Mouse (Mus musculus): ENCODE results near the gene Hnrnpl. TPM values are rescaled to one million over a fixed set of nuclear protein-coding genes. Genes with fewer than 3 reads are reported as not detected.

The Hnrnpl gene
- total and polyA plus RNA-seq, 3 experiments, result 119 to 408 (median 382) TPM

- no peak for DNase-seq
These were observed 4.1 kb downstream of the Hnrnpl start for GRCm38 (mm10) chr7:28812436-28812835.

DNA sequence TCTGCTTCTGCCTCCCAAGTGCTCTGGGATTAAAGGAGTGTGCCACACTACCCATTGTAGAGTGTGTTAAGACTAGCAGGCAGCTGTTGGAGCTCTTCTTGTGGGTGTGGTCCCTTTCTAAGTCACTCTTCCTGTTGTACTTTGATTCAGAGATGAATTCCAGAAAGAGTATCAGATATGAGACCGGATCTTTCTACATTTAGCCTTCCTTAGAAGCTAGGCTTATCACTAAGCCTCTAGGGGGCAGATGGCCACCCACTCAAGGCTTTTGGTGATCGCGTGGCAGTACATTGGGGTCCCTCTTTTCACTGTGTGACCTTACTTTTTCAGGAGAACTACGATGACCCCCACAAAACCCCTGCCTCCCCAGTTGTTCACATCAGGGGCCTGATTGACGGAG is 4.6 kb downstream of the Hnrnpl start:
- no peak for DNase-seq

DNA sequence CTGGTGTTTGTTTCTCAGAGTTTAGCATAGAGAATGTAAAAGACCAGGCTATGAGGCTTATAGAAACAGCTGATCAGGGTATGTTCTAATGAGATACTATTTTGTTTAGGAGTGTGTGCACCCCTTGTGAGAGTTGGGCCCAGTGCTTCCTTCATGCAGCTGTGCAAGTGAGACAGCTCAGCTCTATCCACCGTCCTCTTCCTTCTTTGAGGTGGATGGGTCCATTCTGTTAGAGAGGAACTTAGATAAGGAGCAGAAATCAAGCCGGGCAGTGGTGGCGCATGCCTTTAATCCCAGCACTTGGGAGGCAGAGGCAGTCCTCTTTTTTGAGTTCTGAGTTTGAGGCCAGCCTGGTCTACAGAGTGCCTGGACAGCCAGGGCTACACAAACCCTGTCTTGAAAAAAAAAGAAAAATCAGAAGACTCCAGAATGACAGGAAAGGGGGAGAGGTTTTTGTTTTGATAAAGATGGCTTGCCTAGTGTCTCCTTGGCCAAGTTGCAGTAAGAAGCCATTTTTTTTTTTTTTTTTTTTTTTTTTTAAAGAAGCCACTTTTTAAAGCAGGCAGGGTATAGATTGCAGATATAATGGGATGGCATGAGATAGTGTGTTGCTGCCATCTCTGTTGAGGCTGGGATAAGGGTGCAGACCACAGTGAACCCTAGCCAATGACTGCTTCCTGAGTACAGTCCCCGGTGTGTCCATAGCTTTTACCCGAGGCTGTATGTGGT is 6.1 kb downstream of the Hnrnpl start:
- DNase-seq, result no peak

DNA sequence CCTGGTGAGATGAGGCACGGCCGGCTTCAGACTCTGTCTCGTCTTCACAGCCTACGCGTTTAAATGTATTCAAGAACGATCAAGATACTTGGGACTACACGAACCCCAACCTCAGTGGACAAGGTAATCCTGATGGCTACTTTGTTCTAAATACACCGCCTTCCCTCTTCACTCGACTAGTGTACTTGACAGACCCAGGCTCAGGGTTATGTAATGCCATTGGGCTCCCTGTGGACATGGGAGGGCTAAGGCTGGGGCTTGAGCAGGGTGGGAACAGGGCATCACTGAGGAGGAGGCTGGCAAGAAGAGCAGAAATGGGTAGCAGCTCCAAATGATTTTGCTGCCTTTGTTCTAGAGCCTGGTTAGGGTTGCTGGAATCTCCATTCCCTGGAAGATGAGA is 6.9 kb downstream of the Hnrnpl start:
- no peak for DNase-seq

DNA sequence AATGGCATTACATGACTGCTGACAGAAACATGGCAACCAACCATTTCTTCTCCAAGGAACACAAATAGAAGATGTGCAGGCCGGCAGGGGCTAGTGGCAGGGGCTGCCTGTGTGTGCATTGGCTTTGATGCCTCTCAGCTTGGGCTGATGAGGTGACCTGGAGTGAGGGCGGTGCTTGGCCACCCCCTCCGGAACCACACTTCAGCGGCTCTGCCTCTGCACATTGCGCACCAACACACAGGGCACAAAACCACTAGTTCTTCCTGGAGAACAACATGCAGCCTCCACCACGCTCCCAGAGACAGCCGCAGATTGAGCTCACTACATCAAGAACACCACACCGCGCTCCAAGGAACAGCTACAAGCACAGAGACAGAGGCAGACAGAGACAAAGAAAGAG is 7.9 kb downstream of the Hnrnpl start:
- no peak for DNase-seq

DNA sequence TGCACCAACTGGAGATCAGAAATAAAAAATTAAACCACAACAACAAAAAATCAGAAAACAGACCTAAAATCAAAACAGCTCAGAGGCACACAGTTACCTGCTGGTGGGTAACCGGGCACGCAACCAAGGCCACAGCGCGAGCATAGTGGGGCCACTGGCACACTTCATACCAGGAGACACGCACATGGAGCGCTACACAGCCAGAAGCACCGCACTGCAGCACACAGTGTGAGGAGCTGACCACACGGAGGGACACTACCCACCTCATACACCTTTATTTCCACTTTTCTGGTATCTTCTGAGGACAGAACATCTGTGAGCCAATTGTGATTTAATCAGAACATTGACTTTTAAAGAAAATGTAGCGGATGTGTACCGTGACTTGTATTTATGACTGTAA is 8.6 kb downstream of the Hnrnpl start:
- DNase-seq, result no peak

- DNase-seq, result no peak
These were observed 9.2 kb downstream of the Hnrnpl start for GRCm38 (mm10) chr7:28817524-28817923.

- no peak for DNase-seq
These were observed 9.6 kb downstream of the Hnrnpl start for GRCm38 (mm10) chr7:28817957-28818356.

- no peak for DNase-seq
These were observed 10.1 kb downstream of the Hnrnpl start for GRCm38 (mm10) chr7:28818436-28818835.

DNA sequence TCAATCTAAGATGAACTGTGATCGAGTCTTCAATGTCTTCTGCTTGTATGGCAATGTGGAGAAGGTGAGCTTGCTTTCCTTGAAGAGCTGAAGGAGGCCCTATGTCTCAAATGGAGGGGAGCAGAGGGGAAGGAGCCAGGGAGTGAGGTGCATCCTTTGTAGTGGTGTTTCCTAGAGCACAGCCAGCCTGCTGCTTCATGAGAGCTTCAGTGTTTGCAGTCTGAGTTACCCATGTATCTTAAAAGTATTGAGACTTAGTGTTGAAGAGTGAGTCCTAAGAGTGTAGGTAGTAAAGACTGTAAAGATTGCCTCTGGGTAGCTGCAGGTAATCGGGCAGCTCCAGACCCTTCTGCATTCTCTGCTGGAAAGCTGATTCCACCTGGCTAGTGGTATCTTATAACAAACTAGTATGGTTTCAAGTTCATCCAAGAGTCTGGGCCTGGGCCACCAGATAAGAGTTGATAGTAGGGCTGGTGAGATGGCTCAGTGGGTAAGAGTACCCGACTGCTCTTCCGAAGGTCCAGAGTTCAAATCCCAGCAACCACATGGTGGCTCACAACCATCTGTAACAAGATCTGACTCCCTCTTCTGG is 10.6 kb downstream of the Hnrnpl start:
- DNase-seq, result no peak

GRCm38 (mm10) chr7:28819571-28819970 is 11.2 kb downstream of the Hnrnpl start:
- DNase-seq, result no peak

DNA sequence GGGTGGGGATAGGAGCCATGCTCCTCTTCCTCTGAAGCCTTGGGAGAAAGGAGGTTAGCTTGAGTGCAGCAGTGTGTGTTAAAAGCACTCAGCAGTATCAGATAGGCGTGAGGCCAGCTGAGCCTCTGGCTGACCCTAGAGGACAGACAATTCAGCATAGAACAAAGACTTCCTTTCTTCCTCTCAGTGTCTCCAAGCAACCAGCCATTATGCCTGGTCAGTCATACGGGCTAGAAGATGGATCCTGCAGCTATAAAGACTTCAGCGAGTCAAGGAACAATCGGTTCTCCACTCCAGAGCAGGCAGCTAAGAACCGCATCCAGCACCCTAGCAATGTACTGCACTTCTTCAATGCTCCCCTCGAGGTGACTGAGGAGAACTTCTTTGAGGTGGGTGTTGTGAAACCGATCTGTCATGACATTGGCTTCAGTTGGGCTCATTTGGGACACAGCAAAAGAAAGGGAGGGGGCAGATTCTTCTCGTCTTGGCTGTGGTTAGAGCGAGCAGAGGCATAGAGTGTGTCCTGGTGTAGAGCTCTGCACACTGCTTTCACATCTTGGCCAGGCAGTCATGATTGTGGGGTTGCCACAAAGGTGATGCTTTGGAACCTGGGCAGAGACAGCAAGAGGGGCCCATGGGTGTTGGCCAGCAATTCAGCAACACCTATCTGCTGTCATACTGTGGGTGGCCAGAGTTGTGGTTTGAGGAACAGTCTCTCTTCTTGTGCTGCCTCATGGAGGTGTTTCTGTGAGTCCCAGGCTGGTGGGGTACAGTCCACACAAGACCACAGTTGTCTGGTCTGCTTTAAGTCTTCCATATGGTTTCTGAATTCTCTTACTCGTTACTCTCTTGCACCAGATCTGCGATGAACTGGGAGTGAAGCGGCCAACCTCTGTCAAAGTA is 12.3 kb downstream of the Hnrnpl start:
- peak; percentile 64 for DNase-seq

DNA sequence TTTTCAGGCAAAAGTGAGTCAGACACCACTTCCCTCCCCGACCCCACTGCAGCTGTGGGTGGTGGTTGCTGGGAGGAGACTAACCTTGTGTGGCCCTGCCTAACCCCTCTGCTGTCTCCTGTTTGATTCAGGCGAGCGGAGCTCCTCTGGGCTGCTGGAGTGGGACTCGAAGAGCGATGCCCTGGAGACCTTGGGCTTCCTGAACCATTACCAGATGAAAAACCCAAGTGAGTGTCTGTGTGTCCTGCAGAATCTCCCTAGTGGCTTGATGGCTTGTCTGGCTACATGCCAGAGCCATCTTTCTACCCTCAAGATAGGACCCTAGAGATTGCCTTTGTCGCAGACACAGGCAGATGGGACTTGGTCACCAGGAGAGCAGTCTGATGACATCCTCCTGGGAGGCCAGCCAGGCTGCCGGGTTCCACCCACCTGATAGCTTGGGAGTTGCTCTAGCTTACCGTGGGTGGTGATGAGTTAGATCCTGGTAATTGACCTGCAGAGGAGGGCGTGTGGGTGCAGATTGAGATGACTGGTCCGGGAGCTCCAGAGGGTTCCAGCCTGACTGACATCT is 13.0 kb downstream of the Hnrnpl start:
- DNase-seq, result peak; percentile 88

- DNase-seq, result no peak
These were observed 14.2 kb downstream of the Hnrnpl start for GRCm38 (mm10) chr7:28822556-28822955.

- DNase-seq, result no peak
These were observed 14.9 kb downstream of the Hnrnpl start for GRCm38 (mm10) chr7:28822993-28823903.

DNA sequence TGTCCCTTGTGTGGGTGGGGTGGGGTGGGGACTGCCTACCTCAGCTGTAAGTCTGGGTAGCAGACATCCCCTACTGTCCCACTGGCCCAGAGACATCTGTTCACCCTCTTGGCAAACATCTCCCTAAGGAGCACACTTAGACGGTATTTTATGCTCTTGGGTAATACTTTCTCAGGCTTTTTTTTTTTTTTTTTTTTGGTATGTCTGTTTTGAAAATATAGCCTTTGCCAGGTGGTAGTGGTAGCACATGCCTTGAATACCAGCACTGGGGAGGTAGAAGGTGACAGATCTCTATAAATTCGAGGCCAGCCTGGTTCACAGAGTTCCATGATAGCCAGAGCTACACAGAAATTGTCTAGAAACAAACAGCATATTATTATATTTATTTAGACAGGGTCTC is 15.6 kb downstream of the Hnrnpl start:
- DNase-seq, result no peak

- DNase-seq, result peak; percentile 93
These were observed 16.8 kb downstream of the Hnrnpl start, which contains the start of gene Ech1 for GRCm38 (mm10) chr7:28824941-28825685. Ech1 (plus strand) TSS chr7:28825217.

GRCm38 (mm10) chr7:28825686-28826401 is 17.5 kb downstream of the Hnrnpl start:
- peak; percentile 59 for DNase-seq

DNA sequence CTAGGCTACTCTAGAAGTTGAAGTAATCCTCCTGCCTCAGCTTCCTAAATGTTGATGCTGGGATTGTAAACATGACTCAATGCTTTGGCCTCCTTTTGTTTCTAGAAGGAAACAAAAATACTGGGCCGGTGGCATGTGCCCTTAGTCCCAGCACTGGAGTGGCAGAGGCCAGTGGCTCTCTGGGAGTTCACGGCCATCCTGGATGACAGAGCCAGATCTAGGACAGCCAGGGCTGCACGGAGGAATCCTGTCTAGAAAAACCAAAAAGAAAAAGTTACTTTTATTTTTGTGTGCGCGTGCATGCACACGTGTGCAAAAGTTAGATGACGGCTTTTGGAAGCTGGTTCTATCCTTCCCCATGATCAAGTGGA is 18.0 kb downstream of the Hnrnpl start:
- peak; percentile 54 for DNase-seq

- DNase-seq, result peak; percentile 64
These were observed 19.0 kb downstream of the Hnrnpl start for GRCm38 (mm10) chr7:28827338-28827737.

All from adrenal gland, adult 2 months (tissue).